Mouse (Mus musculus): ENCODE data around the gene Csrnp3. TPM values are rescaled to one million over a fixed set of nuclear protein-coding genes. Genes with fewer than 3 reads are reported as not detected.

Csrnp3 gene
- total and polyA plus RNA-seq, 3 experiments: not detected

GRCm38 (mm10) chr2:66080731-66081130 lies 235.2 kb downstream of the Csrnp3 start:
- no peak for TF ChIP-seq KAT2A (conservative IDR thresholded peaks at IDR 0.05; ENCODE audit: low read depth, low read length)
- TF ChIP-seq CTCF (IDR thresholded peaks at IDR 0.05 in 2 of 3, conservative IDR thresholded peaks at IDR 0.05 in 1 of 3; ENCODE audit: control insufficient read depth in 1 of 3, insufficient read depth in 1 of 3, low read depth in 2 of 3, low read length in 3 of 3, poor library complexity in 1 of 3, severe bottlenecking in 1 of 3): no peak
- Histone ChIP-seq H3K79me2 (ENCODE audit: control insufficient read depth, insufficient read depth, low read length, poor library complexity) (no peaks in the 10 kb centered on the region), H3K27ac (ENCODE audit: control insufficient read depth, low read depth, low read length) (no peak overlapping the region), H3K9ac (ENCODE audit: control insufficient read depth, low read depth, low read length, poor library complexity, severe bottlenecking) (no peak overlapping the region), H3K4me3 (ENCODE audit: control insufficient read depth in 1 of 2, insufficient read depth in 1 of 2, low read depth in 2 of 2, low read length in 2 of 2) (no peak overlapping the region), H3K27me3 (ENCODE audit: control insufficient read depth in 1 of 2, insufficient read depth in 2 of 2, low read length in 2 of 2) (no peaks in the 10 kb centered on the region), H3K9me3 (replicated peaks; ENCODE audit: insufficient read depth, low read length) (no peaks in the 10 kb centered on the region), H3K36me3 (ENCODE audit: control insufficient read depth in 1 of 2, insufficient read depth in 2 of 2, low read length in 2 of 2) (no peaks in the 10 kb centered on the region), H3K4me1 (ENCODE audit: control insufficient read depth in 1 of 2, insufficient read depth in 2 of 2, low read length in 2 of 2) (no peaks in the 10 kb centered on the region)
- no peak for DNase-seq (ENCODE audit: low read depth, low spot score)

Other genes starting within 250 kb of the Csrnp3 start
- not detected in 2 replicates for gene Scn2a, start 225.0 kb upstream of the Csrnp3 start, total RNA-seq (2012; rRNA removed)
- gene Scn2a, start 225.0 kb upstream of the Csrnp3 start, polyA plus RNA-seq (2012; ENCODE audit: insufficient read depth in 1 of 2, insufficient read length in 2 of 2, low read depth in 1 of 2, low replicate concordance in 2 of 2, missing spikeins in 1 of 2): not detected